Mouse (Mus musculus): Measurements from ENCODE around the gene Lyg2. TPM values are rescaled to one million over a fixed set of nuclear protein-coding genes. Genes with fewer than 3 reads are reported as not detected.
A peak's percentile ranks its signal among the peaks of the same experiment; 100 is the strongest.

The Lyg2 gene
- total RNA-seq, 2 experiments from 2014 or later, result 0.13 TPM; not detected in 1

DNA sequence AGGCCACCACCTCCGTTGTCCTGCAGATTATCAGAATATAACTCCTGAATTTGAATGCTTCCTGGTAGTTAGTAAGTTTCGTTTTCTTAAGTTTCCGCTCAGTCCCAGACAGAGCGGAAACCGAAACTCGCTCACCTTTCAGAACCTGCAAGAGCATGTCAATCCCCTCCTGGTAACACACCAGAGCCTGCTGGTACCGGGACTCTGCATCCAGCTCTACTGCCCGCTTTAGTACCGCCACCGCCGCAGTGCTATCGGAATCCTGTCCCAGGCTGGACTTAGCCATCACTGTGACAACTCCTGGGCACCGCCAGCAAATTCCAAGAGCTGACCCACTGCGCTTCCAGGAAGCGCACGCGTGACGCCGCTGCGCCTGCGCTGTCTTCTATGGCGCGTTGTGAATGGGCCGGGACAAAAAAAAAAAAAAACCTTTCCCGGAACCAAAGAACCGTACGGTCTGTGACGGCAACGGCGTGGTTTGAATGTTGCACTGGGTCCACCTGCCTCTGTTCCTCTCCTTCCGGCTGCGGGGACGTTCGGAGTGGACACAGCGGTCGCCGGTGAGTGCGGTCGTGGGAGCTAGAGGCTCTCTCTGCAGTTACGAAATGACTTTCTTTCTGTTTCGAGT lies 26.2 kb downstream of the Lyg2 start, which contains the start of the genes Mitd1 and Mrpl30:
TSS of gene Mitd1 (minus strand) at position 387 of the 628 bp plus-strand sequence.
TSS of gene Mrpl30 (plus strand) at position 453 of the 628 bp plus-strand sequence.
- intact Hi-C loops (cut with DNase I), result loop anchor here (5.0 kb wide), 1 partner anchor 107 kb away; the partner anchor contains the start of genes Eif5b and Txndc9
- peak; percentile 91 to 94 for DNase-seq (ENCODE audit: low spot score in 2 of 2)

DNA sequence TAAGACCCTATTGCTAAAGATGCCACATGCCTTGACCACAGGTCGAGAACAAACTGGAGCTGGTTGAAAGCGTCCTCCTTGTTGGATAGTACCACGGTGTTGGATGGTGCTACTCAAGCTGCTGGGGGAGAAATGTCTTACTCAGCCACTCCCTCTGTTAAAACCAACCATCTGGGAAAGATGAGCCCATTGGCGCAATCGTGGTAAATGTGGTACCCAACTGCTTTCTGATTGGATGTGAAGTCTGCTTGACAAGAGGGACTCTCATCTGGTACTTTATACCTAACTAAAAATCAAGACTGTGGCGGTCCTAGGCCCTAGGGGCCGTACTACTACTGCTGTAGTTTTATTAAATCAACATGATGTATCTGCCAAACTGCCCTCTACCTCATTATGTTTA lies 27.1 kb downstream of the Lyg2 start:
- intact Hi-C loops (cut with DNase I), result no loop called here
- DNase-seq (ENCODE audit: low spot score in 2 of 2), result no peak

DNA sequence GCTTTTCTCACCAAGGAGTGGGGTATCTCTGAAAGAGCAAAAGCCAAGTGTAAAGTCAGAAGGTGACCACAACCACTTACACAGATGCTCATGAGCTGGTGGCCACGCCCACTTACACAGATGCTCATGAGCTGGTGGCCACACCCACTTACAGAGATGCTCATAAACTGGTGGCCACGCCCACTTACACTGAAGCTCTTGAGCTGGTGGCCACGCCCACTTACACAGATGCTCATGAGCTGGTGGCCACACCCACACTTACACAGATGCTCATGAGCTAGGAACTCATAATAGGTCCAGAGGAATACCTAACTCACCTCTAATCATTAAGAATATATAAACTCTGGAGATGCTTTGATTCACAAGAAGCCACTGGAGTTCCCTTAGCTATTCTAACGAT lies 31.8 kb downstream of the Lyg2 start:
- intact Hi-C loops (cut with DNase I), result no loop called here
- no peak for DNase-seq (ENCODE audit: low spot score in 2 of 2)

DNA sequence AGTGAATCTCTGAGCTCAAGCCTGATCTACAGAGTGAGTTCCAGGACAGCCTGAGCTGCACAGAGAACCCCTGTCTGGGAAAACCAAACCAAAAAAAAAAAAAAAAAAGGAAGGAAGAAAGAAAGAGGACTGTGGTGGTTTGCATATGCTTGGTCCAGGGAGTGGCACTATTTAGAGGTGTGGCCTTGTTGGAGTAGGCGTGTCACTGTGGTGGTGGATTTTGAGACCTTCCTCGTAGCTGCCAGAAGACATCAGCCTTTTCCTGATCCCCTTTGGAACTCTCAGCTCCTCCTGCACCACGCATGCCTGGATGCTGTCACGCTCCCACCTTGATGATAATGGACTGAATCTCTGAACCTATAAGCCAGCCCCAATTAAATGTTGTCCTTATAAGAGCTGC lies 32.9 kb downstream of the Lyg2 start:
- intact Hi-C loops (cut with DNase I), result no loop called here
- no peak for DNase-seq (ENCODE audit: low spot score in 2 of 2)

DNA sequence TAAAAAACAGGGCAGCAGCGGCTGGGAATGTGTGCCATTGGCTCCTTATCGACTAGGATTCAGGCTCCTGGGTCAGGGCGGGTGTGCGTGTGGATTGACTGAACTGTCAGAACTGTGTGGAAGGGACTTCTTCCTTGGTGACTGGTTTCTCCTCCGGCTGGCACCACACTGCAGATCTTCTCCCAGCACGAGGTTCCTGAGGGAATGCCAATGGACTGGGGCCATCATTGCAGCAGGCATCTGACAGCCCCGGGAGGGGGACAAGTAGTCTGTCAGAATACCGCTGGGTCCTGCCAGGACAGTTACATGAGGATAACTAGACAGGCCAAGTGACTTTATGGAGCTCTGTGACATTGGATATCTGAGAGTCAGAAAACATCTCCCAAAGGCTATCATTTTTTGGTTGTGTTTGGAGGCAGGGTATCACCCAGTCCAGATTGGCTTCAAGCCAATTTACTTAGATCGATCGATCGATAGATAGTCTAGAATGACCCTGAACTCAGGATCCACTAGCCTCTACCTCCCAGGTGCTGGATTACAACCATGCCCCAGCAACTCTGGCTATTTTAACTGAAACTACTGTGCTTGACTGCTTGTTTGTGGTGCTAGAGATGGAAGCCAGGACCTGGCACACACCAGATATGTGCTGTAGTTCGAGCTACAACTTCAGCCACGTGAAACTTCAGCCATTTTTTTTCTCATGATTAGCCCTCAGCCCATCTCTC lies 38.4 kb downstream of the Lyg2 start:
- intact Hi-C loops (cut with DNase I), result no loop called here
- DNase-seq (ENCODE audit: low spot score in 2 of 2), result no peak

DNA sequence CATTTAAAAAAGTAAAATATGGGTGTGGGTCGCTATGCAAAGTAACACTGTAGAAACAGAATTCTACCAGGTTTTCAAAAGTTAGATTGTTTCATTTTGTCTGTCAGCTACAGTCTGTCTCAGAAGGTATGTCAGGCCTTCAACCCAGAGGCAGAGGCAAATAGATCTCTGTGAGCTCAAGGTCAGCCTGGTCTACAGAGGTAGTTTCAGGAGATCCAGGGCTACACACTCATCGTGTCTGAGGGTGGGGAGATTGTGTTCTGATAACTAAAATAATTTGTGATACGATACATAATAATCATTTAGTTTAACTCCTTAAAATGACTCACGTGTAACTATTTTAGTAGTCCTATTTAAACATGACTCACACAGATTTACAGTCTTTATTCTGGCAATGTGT lies 43.1 kb downstream of the Lyg2 start:
- intact Hi-C loops (cut with DNase I), result no loop called here
- no peak for DNase-seq (ENCODE audit: low spot score in 2 of 2)

DNA sequence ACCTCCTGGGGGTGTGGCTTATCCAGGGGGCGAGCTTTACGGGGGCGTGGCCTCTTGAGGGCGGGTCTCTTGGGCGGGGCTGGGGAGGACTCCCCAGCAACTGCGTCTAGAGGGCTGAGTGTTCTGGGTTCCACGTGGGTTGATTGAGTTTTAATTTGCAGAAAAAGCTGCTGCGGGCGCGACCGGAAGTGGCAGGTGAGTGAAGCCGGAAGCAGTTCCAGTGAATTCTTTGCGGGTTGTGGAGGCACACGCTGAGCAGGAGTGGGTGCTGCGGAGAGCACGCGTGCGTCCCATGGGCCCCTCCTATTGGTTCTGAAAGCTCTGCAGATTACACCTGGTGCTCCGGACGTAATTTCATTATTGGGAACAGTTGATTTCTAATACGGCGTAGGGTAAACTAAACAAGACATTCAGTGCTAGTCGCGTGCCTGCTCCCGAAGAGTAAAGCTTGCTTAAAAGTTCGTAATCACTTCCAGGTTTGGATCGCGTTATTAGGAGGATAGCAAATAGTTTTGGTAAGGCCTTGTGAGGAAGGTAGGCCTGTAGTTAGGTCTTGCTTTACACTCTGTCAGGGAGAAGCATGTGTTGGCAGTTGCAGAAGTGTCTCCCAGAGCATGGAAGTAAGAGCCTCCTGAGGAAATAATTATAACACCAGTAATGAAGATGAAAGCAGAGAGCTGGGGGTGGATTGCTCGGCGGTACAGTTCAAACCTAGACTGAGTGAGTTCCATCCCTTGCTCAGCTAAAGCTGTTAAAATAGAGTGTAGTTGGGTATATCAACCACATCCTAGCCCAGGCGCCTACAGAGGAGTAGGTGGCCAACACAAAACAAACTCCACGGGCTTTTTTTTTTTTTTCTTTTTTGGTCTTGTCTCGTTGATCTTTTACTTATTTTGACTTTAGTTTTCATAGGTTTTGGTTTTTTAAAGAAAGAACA lies 43.9 kb downstream of the Lyg2 start:
- intact Hi-C loops (cut with DNase I), result no loop called here
- DNase-seq (ENCODE audit: low spot score in 2 of 2), result peak; percentile 81 to 89

DNA sequence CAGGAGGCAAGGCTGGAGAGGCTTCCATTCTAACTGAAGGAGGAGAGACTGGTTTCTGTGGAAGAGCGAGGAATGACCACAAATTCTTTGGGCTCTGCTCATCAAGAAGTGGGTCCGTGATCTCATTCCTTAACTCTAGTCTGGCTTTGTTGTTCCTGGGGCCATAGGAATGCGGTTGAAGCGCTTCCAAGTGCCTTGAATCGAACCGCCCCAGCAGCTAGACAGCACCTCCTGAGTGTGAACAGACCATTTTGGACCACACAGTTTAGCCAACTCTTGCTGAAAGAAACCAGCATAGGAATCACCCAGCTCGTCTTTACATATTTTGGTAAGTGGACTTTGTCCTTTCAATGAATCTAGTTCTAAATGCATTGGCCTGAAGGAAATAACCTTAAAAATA lies 44.6 kb downstream of the Lyg2 start, which contains the start of gene Lipt1:
TSS of gene Lipt1 (plus strand) at position 35 of the 400 bp plus-strand sequence.
- intact Hi-C loops (cut with DNase I), result no loop called here
- no peak for DNase-seq (ENCODE audit: low spot score in 2 of 2)

DNA sequence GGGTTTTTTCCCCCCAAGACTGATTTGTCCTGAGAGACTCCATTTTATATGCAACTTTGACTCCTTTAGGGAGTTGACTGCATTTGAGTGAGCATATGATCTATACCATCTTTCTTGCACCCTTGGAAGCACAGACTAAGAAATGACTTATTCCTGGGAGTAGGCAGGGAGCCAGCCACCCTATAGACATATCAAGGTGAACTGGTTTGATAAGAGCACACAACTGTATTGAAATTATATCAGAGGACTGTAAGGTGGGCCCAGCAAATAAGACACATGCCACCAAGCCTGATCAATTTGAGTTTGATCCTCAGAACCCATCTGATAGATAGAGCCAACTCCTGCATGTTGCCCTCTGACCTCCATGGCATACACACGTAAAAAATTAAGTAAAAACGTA lies 46.9 kb downstream of the Lyg2 start:
- no peak for DNase-seq (ENCODE audit: low spot score in 2 of 2)
- intact Hi-C loops (cut with DNase I), result loop anchor here (5.0 kb wide), 1 partner anchor 192 kb away; no protein-coding TSS in a partner anchor

DNA sequence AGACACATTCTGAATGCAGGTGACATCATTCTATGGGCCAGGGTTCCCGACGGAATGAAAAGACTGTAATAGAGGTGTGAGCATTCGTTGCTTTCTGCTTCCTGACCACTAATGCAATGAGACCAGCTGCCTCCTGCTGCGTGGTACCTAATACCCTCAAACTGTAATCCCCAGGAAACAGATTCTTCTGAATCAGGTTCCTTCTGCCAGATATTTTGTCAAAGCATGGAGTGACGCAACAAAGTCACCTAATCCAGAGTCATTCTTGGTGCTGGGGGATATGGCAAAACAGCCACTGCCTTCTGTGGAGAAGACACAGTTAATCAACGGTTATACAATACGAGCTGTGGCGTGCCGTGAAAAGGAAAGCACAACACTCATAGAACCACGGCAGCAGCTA lies 47.7 kb downstream of the Lyg2 start:
- intact Hi-C loops (cut with DNase I), result loop anchor here (5.0 kb wide), 1 partner anchor 191 kb away; no protein-coding TSS in a partner anchor
- DNase-seq (ENCODE audit: low spot score in 2 of 2), result no peak

DNA sequence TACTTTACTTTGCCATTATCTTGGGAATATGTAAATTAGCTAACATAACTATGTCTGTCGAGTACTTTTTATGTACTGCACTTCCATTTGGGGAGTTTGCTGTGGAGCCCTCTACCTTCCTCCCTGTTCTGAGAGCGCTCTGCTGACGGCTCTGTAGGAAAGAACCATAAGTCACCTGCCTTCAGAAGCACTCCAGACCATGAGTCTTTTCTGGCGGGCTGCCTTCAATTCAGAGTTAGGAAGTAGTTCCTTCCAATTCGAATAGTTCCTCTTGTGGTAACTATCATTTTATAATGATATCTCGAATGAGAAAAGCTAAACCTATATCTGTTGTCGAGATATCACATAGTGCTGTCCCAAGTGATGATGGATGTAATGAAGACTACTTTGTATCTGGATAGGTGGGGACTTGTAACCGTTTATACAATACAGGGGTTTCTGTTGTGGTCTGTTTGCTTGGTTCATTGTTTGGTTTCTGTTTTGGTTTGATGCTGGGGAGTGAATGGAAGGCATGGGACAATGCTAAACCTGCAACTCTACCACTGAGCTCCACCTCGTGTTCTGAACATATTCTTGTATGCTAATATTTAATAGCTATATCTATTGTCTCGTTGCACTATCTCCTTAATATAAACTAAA lies 48.5 kb downstream of the Lyg2 start:
- intact Hi-C loops (cut with DNase I), result loop anchor here (5.0 kb wide), 1 partner anchor 191 kb away; no protein-coding TSS in a partner anchor
- no peak for DNase-seq (ENCODE audit: low spot score in 2 of 2)

DNA sequence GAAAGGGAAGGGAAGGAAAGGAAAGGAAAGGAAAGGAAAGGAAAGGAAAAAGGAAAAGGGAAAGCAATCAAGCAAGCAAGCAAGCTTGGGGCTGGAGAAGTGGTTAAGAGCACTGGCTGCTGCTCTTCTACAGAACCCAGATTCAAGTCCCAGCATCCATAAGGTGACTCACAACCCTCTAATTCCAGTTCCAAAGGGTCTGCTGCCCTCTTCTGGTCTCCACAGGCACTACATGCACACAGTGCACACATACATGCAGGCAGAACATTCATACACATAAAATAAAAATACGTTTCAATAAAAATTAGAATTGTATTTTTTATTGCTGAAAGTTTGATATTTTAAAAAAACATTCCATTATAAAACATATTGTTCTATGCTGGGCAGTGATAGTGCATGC lies 49.2 kb downstream of the Lyg2 start:
- intact Hi-C loops (cut with DNase I), result loop anchor here (5.0 kb wide), 1 partner anchor 190 kb away; no protein-coding TSS in a partner anchor

DNA sequence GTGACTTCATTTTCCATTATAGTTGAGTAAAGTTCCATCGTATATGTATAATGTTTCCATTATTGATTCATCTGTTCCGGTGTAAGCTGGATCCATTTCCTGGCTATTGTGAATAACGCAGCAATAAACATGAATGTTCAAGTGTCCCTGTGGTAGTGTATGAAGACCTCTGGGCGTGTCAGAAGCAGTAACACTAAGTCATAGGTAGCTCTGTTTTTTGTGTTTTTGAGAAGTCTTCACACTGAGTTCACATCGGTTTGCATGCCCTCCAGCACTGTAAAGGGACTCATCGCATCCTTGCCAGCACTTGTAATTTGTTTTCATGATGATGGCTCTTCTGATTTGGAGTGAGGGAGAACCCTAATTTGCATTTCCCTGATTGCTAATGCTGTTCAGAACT lies 50.0 kb downstream of the Lyg2 start, which contains the start of gene Tsga10:
TSS of gene Tsga10 (minus strand) at position 144 of the 400 bp plus-strand sequence.
- intact Hi-C loops (cut with DNase I), result loop anchor here (5.0 kb wide), 1 partner anchor 189 kb away; no protein-coding TSS in a partner anchor
- no peak for DNase-seq (ENCODE audit: low spot score in 2 of 2)

More for the DNA sequence above, 49.2 kb downstream of the Lyg2 start:
- peak in 1 of 2 experiments; percentile 52 for DNase-seq (ENCODE audit: low spot score in 2 of 2)

DNA sequence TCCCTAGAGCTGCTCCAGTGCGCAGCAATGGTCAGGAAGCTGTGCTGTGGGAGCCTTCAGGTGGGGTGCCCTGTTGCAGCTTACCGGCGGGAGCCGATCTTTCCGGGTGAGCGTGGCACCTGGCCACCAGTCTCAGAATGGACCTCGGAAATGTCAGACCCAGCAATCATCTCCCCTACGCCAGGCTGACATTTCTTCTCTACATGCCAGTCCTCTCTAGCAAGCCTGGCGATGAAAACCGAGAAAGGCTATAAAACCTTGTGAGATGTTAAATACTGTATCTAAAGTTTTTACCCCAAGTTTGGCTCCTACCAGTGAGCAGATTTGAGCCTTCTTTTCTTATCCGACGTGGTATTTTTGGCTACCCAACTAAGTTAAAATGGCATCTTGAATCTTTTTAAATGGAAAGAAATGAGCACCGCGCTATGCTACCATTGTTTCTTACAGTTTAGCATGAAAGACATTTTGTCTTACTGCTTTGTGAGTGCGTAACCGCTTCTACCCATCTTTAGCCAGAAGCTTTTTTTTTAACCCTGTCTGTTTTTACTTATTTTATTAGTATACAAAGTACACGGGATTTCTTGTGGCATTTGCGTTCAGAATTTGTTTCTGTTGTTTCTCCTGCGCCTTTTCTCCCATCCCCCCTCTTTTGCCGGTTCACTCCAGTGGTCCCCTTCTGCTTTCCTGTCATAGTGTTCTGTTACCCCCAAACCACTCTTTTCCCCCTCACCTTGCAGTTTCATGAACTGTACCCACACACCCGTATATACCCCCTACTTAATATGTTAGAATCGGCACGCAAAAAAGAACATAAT lies 50.7 kb downstream of the Lyg2 start:
- peak in 1 of 2 experiments; percentile 45 for DNase-seq (ENCODE audit: low spot score in 2 of 2)
- intact Hi-C loops (cut with DNase I), result loop anchor here (2.0 to 5.0 kb wide), 2 partner anchors 139 to 188 kb away; no protein-coding TSS in a partner anchor

DNA sequence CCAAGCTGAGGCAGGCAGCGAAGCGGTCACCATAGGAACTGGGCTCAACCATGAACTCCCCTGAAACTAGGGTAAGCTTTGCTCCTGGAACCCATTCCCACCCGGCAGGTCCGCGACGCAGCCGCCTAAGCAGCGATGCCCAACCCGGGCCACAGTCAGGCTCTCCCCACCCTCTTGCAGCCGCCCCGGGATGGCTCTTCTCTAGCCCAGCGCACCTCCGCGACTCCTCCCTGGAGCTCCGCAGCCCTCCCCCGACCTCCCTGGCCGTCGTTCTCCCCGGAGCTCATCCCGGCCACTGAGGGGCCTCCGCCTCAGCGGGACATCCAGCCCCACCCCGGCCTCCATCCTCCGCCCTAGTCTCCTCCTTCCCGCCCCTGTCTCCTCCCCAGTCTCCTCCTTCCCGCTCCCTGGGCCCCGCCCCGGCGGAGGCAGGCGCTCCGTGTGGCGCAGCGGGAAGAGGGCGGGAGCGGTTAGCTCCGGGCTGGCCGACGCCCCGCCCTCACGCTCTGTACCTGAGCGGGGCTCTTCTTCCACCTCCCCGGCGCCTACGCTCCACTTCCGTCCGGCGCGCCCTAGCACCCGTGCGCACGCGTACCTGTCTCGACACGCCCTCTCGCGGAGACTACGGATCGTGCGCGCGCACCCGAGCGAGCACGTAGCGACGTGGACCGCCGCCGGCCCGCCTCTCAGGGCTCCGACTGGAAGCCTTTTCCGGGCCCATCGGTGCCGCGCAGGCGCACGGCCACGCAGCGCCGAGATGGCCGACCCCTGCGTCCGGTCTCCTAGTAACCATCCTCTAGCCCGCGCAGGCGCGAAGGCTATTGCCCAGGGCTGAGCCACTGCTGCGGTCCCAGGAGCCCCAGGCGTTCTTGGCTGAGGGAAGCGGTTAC lies 51.5 kb downstream of the Lyg2 start:
- DNase-seq (ENCODE audit: low spot score in 2 of 2), result peak; percentile 100
- intact Hi-C loops (cut with DNase I), result loop anchor here (2.0 to 5.0 kb wide), 2 partner anchors 138 to 187 kb away; no protein-coding TSS in a partner anchor
